Mouse (Mus musculus) heart, embryonic 14.5 days (tissue): ENCODE results near the gene Umps. TPM values are rescaled to one million over a fixed set of nuclear protein-coding genes. Genes with fewer than 3 reads are reported as not detected.
A peak's percentile ranks its signal among the peaks of the same experiment; 100 is the strongest.

Experiments
- ATAC-seq: fragments of 200-750 bp; cut with Nextera tagmentation; 2 replicates; pipeline ENCODE4 v1.8.0; 2017; ENCODE audit warnings: low read depth, moderate TSS enrichment; ENCODE audit not compliant: insufficient number of reproducible peaks, insufficient read depth, low FRiP score
- H3K27ac ChIP-seq, 2 experiments: fragments of 200-500 bp in 1 of 2; fragments of 300-500 bp in 1 of 2; sonication (generic) in 1 of 2; replicated peaks in 1 of 2; 2 replicates each; pipeline ENCODE4 v1.5.1; 2012 to 2014; ENCODE audit warnings: low read depth in 2 of 2, low read length in 2 of 2, control low read depth in 1 of 2, mild to moderate bottlenecking in 1 of 2, mixed read lengths in 1 of 2; ENCODE audit not compliant: control insufficient read depth in 1 of 2, insufficient read depth in 1 of 2
- H3K27me3 ChIP-seq: fragments of 300-500 bp; sonication (generic); 2 replicates; pipeline ENCODE4 v1.6.1; 2014; ENCODE audit warnings: mild to moderate bottlenecking, low read length, control low read depth; ENCODE audit not compliant: control insufficient read depth, insufficient read depth
- H3K36me3 ChIP-seq: fragments of 300-500 bp; sonication (generic); 2 replicates; pipeline ENCODE4 v1.6.1; 2014; ENCODE audit warnings: mild to moderate bottlenecking, control low read depth, low read length, mixed read lengths; ENCODE audit not compliant: control insufficient read depth, insufficient read depth
- H3K4me1 ChIP-seq, 2 experiments: fragments of 200-500 bp in 1 of 2; fragments of 300-500 bp in 1 of 2; sonication (generic) in 1 of 2; 2 replicates each; pipeline ENCODE4 v1.6.1; 2012 to 2014; ENCODE audit warnings: low read length in 2 of 2, control low read depth in 1 of 2, mixed read lengths in 1 of 2; ENCODE audit not compliant: control insufficient read depth in 2 of 2, insufficient read depth in 2 of 2
- H3K4me2 ChIP-seq: fragments of 300-500 bp; sonication (generic); 2 replicates; pipeline ENCODE4 v1.6.1; 2014; ENCODE audit warnings: mild to moderate bottlenecking, low read length
- H3K4me3 ChIP-seq, 2 experiments: fragments of 200-500 bp in 1 of 2; fragments of 300-500 bp in 1 of 2; sonication (generic) in 1 of 2; 2 replicates each; pipeline ENCODE4 v1.5.1; 2012 to 2014; ENCODE audit warnings: low read length in 2 of 2, mild to moderate bottlenecking in 2 of 2, control low read depth in 1 of 2, low read depth in 1 of 2, moderate library complexity in 1 of 2; ENCODE audit not compliant: control insufficient read depth in 1 of 2, insufficient read depth in 1 of 2
- H3K9ac ChIP-seq: fragments of 300-500 bp; sonication (generic); 2 replicates; pipeline ENCODE4 v1.6.1; 2014; ENCODE audit warnings: mild to moderate bottlenecking, low read length
- H3K9me3 ChIP-seq: fragments of 300-500 bp; sonication (generic); 2 replicates; pipeline ENCODE4 v1.6.1; 2016; ENCODE audit warnings: low read length, control low read depth; ENCODE audit not compliant: control insufficient read depth
- WGBS: fragments of 180-500 bp; shearing (Covaris S2); extraction: QIAGEN DNeasy Blood & Tissue Kit; methylation state at CpG from one replicate; pipeline ENCODE4 v1.1.7; 2014; 5-methylcytosine and 5-hydroxymethylcytosine counted together
- polyA plus RNA-seq: library from polyadenylated mRNA; unstranded; fragments of >200 nt; fragmentation: Nextera tagmentation; extraction: Ambion mirVana; gene quantifications from 2 replicates; pipeline ENCODE4 v1.2.1, GENCODE M21; 2014

Gene Umps
- polyA plus RNA-seq, 1 experiment from 2014 or later, result 26.9 TPM

DNA sequence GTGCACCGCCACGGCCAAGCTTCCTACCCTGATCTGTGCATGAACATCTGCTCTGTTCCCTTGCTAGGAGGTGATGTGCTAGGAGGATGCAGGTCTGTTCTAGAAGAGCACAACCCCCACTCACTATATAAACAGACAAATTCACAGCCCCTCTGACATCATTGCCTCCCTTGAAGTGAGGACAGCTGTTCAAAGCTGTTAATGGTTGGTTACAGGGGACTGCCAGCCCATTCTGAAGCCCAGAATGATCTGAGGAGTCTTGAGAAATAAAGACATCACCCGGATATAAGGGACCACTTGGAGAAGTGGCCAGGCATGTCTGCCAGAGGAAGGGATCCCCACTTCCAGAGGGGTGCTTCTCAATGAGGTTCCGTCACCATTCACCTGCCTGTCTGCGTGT, 48.9 kb downstream of the Umps start:
- Histone ChIP-seq H3K9ac (no peak overlapping the region; the same call in 1 of the 2 replicates), H3K4me2 (no peak overlapping the region), H3K27me3 (no peaks in the 10 kb centered on the region), H3K4me1 (peaks cover 48 to 54% of the 10 kb centered on the region in 2 experiments), H3K36me3 (peaks cover 41% of the 10 kb centered on the region), H3K4me3 (no peak overlapping the region), H3K27ac (peak overlapping the region in 1 of 2 experiments; percentile 78; a peak in 1 of 4 replicates), H3K9me3 (no peaks in the 10 kb centered on the region)
- 82% methylated on average over 5 of the region's 5 CpGs for WGBS
- no peak for ATAC-seq

GRCm38 (mm10) chr16:33917390-33917789, 49.4 kb downstream of the Umps start:
- Histone ChIP-seq H3K36me3 (peaks cover 45% of the 10 kb centered on the region), H3K9me3 (no peaks in the 10 kb centered on the region), H3K4me1 (peaks cover 44 to 49% of the 10 kb centered on the region in 2 experiments), H3K27ac (peak overlapping the region; percentile 61 to 78), H3K9ac (no peak overlapping the region), H3K4me2 (peak overlapping the region; percentile 26; the same call in 1 of the 2 replicates), H3K4me3 (no peak overlapping the region), H3K27me3 (no peaks in the 10 kb centered on the region)
- WGBS, result 36% methylated on average over 5 of the region's 5 CpGs
- no peak for ATAC-seq

- Histone ChIP-seq H3K27ac (peak overlapping the region; percentile 61 to 78), H3K27me3 (no peaks in the 10 kb centered on the region), H3K4me2 (peak overlapping the region; percentile 26), H3K4me3 (no peak overlapping the region), H3K36me3 (peaks cover 49% of the 10 kb centered on the region), H3K9me3 (no peaks in the 10 kb centered on the region), H3K9ac (no peak overlapping the region), H3K4me1 (peaks cover 38 to 42% of the 10 kb centered on the region in 2 experiments)
- WGBS, result 21% methylated on average over 12 of the region's 12 CpGs
- peak; percentile 58 for ATAC-seq
Observed at GRCm38 (mm10) chr16:33916473-33917251, 50.2 kb downstream of the Umps start.

DNA sequence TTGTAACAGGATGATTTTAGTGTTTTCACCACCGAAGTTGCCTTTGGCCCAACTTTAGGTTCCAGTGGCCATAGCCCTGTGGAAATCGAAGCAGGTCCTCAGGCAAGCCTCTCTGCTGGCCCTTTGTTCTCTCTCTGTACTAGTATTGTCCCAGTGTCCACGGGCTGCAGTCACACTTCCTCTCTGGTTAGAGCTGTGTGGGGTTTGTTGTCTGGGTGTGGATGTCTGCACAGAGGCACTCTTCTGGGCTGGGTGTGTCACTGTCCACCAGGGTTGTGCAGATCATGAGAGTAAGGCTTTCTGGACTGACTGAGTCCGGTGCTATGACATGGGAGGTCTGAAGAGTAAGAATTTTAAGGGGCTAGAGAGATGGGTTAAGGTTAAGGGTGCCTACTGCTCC, 51.8 kb downstream of the Umps start:
- H3K4me3 ChIP-seq, result no peak overlapping the region
- H3K36me3 ChIP-seq, result peaks cover 54% of the 10 kb centered on the region
- H3K4me1 ChIP-seq, result peaks cover 31 to 36% of the 10 kb centered on the region in 2 experiments
- H3K9ac ChIP-seq, result no peak overlapping the region
- WGBS, result 66% methylated on average over 4 of the region's 4 CpGs
- no peaks in the 10 kb centered on the region for H3K9me3 ChIP-seq
- H3K4me2 ChIP-seq, result no peak overlapping the region
- H3K27ac ChIP-seq, result 0 out of 4 replicates have a peak overlapping the region, but pooled peaks of 1 of the 2 experiments have one; percentile 21
- ATAC-seq, result no peak
- H3K27me3 ChIP-seq, result no peaks in the 10 kb centered on the region

DNA sequence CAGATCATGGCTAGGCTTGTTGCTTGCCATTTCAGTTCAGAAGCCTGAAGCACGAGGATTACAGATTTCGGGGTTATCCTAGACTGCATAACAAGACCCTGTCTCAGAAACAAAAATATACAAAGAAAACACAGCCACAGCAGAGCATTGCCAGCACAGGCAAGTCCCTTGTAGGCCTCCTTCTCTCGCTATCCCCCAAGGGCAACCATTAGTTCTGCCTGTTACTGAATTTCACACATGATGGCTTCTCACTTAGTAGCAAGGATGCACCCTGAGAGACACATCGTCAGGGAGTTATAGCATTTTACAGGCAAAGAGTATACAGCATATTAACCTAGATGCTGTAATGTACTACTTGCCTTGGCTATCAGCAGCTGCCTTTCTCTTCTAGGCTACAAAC, 58.6 kb downstream of the Umps start:
- Histone ChIP-seq H3K4me2 (no peak overlapping the region), H3K9me3 (no peaks in the 10 kb centered on the region; the same call in 1 of the 2 replicates), H3K4me1 (peaks cover 7 to 15% of the 10 kb centered on the region in 2 experiments), H3K4me3 (no peak overlapping the region), H3K27me3 (no peaks in the 10 kb centered on the region), H3K27ac (no peak overlapping the region), H3K9ac (no peak overlapping the region), H3K36me3 (peaks cover 49% of the 10 kb centered on the region)
- no peak for ATAC-seq
- 88% methylated on average over 4 of the region's 4 CpGs for WGBS

Other genes with a start within 250 kb of the Umps start
- not detected in 2 replicates for gene Muc13, start 173.0 kb downstream of the Umps start, polyA plus RNA-seq
- gene Itgb5, start 137.4 kb downstream of the Umps start, polyA plus RNA-seq, result 87.8 and 96.2 TPM in 2 replicates